Mouse (Mus musculus) brain, embryonic 18.5 days (tissue): ENCODE measurements at regions not wholly inside any gene's neighbourhood (a gene's known extent, or its start where the extent isn't known, plus 50 kb on each side); places are given as distances from the start of the nearest gene placed in this dataset.

Experiments used
- DNase-seq: peaks from one replicate; pipeline ENCODE4 v3.0.0-alpha.2; 2012; ENCODE audit warnings: low read depth, low spot score

DNA sequence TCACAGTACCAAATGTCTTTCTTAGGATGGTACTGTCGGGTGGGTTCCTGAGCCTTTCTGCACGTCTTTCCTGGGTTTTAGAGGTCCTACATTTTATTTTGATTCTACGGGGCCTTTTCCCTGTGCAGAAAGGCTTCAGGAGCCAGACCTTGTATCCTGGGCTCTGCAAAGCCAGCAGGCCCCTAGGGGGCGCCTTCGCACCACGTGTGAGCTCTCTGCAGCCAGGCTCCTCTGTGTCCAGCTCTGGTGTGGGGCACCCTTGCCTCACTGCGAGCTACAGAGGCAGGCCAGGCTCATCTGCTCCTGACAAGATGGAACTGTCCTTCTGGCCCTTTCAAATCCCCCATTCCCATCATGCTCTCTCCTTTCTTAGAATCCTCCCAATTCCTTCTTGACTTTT, 53.3 kb upstream of the Usp3 start:
- DNase-seq = peak; percentile 22

DNA sequence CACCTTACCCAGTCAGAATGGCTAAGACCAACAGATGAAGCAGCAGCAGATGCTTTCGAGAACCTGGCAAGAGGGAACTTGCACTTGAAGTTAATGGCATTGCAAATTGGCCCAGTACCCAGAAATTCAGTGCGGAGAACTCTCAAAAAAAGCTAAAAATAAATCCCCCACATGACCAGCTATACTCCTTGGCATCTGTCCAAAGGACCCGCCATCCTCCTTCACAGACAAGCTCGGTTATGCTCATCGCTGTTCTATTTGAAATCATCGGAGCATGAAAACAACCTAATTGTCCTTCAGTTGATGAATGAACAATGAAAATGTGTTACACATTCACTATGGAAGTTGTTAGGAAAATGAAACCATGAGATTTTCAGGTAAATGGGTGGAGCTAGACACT, 58.4 kb upstream of the Usp3 start:
- peak; percentile 52 for DNase-seq

- no peak for DNase-seq
These were observed 56.2 kb upstream of the Car12 start for GRCm38 (mm10) chr9:66657116-66657758.

DNA sequence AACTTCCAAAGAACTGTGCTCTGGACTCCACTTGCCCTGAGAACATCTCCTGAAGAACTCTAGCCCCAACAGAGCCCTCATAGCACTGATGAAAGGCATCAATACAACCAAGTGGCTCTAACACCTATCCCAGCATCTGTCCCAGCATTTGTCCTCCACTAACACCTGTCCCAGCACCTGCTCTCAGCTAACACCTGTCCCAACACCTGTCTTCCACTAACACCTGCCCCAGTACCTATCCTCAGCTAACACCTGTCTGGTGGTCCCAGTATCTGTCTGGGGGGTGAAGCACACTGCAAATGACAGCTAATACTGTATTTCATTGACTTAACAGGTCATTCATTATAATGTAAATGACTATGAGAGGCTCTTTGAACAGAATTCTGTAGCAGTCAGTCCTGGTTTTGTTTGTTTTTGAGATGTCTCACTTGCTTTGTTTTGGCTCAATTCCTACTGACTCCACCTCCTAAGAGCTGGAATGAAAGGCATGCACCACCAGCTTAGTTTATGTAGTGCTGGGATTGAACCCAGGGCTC, 54.7 kb upstream of the Car12 start:
- DNase-seq = no peak

GRCm38 (mm10) chr9:66659781-66660445, 53.6 kb upstream of the Car12 start:
- no peak for DNase-seq

- DNase-seq = no peak
These were observed 51.9 kb upstream of the Car12 start for GRCm38 (mm10) chr9:66661596-66661995.

DNA sequence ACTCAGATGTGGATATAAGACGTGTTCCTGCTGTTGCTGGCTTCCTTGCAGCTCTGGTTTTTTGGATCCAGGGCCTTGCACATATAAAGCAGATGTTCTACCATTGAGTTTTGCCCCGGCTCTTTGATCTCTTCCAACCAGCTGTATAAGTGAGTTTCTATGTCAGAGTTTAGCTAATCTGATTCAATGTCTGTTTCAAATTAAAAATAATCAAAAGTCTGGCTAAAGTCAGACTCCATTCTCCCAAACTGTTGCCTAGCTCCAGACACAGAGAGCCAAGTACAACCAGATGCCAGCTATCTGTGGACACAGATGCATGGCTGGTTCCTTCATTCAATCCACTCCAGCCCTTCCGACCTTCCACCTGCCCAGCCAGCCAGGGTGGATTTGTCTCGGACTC, 51.0 kb upstream of the Car12 start:
- no peak for DNase-seq
